Mouse (Mus musculus): ENCODE measurements around the gene 6430571L13Rik.

DNA sequence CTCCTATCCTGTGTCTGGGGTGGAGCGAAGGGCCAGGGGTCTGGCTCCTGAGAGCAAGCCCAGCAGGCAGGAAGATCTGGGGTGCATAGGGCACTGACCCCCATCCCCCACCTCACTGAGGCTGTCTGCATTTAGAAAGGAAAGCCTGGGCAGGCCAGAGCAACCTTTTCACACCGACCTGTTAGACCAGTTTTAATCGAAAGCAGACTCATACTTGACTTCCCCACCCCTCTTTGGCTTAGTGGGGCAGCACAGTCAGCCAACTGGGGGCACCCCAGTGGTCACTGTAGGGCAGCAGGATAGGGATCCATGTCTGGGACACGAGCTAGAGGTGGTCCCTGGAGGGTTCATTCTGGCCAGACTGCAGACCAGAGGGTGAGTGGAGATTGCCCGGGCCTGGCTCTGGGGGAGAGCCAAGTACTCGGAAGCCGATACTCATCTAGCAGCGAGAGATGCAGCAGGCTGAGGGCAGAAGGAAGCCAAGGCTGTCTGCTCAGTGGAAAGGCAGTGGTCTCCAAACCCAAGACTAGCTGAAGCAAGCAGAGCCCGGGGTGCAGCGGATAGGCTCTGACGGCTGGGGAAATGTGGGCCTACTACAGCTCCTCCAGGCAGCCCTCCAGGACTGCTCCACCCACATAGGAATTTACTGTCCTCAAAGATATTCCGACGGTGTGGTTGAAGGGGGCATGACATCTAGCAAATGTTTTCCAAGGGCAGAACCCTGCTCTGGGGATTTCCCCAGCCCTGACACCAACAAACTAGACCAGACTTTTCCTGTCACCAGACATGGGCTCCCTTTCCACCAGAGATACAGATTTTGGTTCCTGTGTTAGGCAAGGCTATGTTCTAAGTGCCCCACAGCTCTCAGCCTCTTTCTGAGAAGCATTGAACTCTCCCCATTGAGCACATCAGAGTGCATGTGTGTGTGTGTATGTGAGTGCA lies 34.5 kb upstream of the 6430571L13Rik start:
- no peak for TF ChIP-seq CTCF (IDR thresholded peaks at IDR 0.05; ENCODE audit: control insufficient read depth, insufficient read depth, low read length)
- TF ChIP-seq POLR2A (IDR thresholded peaks at IDR 0.05; ENCODE audit: borderline replicate concordance, control insufficient read depth, low read depth, low read length): no peak
